In the genomic region with DNA sequence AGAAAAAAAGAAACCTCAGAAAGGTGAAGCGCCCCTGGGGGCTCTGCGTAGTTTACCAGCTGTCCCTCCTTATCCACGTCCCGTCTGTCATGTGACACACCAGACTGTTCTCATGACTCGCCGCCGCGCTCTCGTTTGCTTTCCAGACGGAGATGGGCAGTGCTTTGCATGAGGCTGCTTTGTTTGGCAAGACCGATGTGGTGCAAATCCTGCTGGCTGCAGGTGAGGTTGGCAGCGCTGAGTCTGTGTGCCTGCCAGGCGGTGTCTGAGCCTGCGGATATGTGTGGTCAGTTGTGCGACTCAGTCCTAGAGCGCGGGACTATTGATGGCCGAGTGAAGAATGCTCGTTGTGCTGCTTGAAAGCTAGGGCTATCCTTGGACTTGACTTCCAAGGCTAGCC, we compare ENCODE assay signal across 18 mouse cellular contexts.
DNase-seq lines count a peak whose midpoint lies in the region; TF ChIP-seq lines count a peak whose summit lies in the region.
"Had no signal": no experiment of that assay in that cellular context is flagged by ENCODE, and none has a peak within 500 bp of the region (broad histone marks: within the 10 kb centered on the region; RNA-seq: fewer than 3 reads in every experiment).

No protein-coding gene starts in this region.

- H3K27me3 ChIP-seq in E14TG2a.4 (ENCODE audit: insufficient read depth, low read length) = no peaks in the 10 kb centered on the region
- H3K27me3 ChIP-seq: CH12.LX; forebrain, embryonic 13.5 days; hindbrain, embryonic 12.5 days had no signal

- peak; percentile 81 for DNase-seq in cerebellum, adult 11-12 months
- DNase-seq in cerebellum, adult 9-10 months = peak; percentile 82
- peak; percentile 86 to 87 for DNase-seq in cerebellum, postnatal 25 days
- no peak for DNase-seq in layer of hippocampus, adult 2 months (ENCODE audit: low spot score in 2 of 2)
- DNase-seq in adrenal gland, adult 8-10 months = no peak
- no peak for DNase-seq in B cell, adult 2 months
- DNase-seq: adrenal gland, postnatal 10 days; gastrocnemius, postnatal 36 days; heart, adult 11 months; heart, postnatal 10 days; heart, postnatal 4 days; kidney, adult 11 months; kidney, adult 9 months had no signal

- H3K36me3 ChIP-seq in E14TG2a.4 (ENCODE audit: insufficient read depth, low read length) = peaks cover 58% of the 10 kb centered on the region

- no peak overlapping the region for H3K27ac ChIP-seq in layer of hippocampus, adult 2 months
- H3K27ac ChIP-seq: embryonic facial prominence, embryonic 10.5 days; forebrain, embryonic 13.5 days; hindbrain, embryonic 12.5 days had no signal

- no peak for TF ChIP-seq CTCF in E14TG2a.4 (conservative IDR thresholded peaks at IDR 0.05; ENCODE audit: low read length)
- TF ChIP-seq CTCF in layer of hippocampus, adult 2 months (conservative IDR thresholded peaks at IDR 0.05) = no peak

- peaks cover 50% of the 10 kb centered on the region for H3K4me1 ChIP-seq in E14TG2a.4 (replicated peaks; ENCODE audit: low read depth, low read length)
- H3K4me1 ChIP-seq: forebrain, embryonic 13.5 days had no signal

- peak overlapping the region; percentile 53 for H3K4me3 ChIP-seq in E14TG2a.4 (replicated peaks; ENCODE audit: low read length)
- no peak overlapping the region for H3K4me3 ChIP-seq in layer of hippocampus, adult 2 months
- H3K4me3 ChIP-seq: embryonic facial prominence, embryonic 10.5 days; forebrain, embryonic 13.5 days; hindbrain, embryonic 12.5 days had no signal

- H3K9me3 ChIP-seq in E14TG2a.4 (ENCODE audit: low read length) = no peaks in the 10 kb centered on the region
- H3K9me3 ChIP-seq: embryonic facial prominence, embryonic 10.5 days; forebrain, embryonic 13.5 days; hindbrain, embryonic 12.5 days had no signal

Comparison
In these comparisons a context has a peak if more than half of its experiments do, and no peak if none do; other contexts are left out.
1. DNase-seq: peak in cerebellum, adult 11-12 months (single experiment), cerebellum, adult 9-10 months (single experiment) and cerebellum, postnatal 25 days (2 of 2); none in layer of hippocampus, adult 2 months (0 of 2), adrenal gland, adult 8-10 months (single experiment) and B cell, adult 2 months (0 of 2).